In the genomic region with DNA sequence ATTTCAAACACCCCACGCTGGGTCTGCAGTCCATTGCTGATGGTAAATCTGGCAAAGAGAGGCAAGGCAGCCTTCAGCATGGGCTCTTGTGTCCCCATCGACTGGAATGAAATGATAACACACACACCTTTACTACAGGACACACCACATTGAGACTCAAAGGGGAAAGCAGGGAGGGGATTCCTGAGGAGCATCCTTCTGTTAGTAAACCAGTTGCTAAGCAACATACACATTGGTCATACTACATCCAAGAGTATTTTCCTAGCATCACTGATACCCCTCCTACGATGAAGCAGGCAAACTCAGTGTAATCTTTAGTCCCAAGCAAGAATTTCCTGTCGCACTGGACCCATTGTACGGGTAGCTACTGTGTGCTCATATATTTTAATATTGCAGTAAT, we compare ENCODE assay signal across 28 mouse cellular contexts. TPM values are rescaled to one million over a fixed set of nuclear protein-coding genes. Genes with fewer than 3 reads are reported as not detected.
DNase-seq lines count a peak whose midpoint lies in the region; ATAC-seq and TF ChIP-seq lines count a peak whose summit lies in the region.
"Had no signal": no experiment of that assay in that cellular context is flagged by ENCODE, and none has a peak within 500 bp of the region (broad histone marks: within the 10 kb centered on the region; RNA-seq: fewer than 3 reads in every experiment).

No protein-coding gene starts in this region.

- H3K27ac ChIP-seq in forebrain, postnatal 0 days (ENCODE audit: low read depth, low read length): no peak overlapping the region
- no peak overlapping the region for H3K27ac ChIP-seq in forebrain, embryonic 15.5 days (replicated peaks)
- no peak overlapping the region for H3K27ac ChIP-seq in hindbrain, embryonic 15.5 days (replicated peaks)
- no peak overlapping the region for H3K27ac ChIP-seq in hindbrain, embryonic 16.5 days (ENCODE audit: low read depth, low read length)
- H3K27ac ChIP-seq in midbrain, postnatal 0 days (ENCODE audit: low read depth, low read length): no peak overlapping the region
- no peak overlapping the region for H3K27ac ChIP-seq in midbrain, embryonic 10.5 days (replicated peaks)
- H3K27ac ChIP-seq: embryonic facial prominence, embryonic 12.5 days; embryonic facial prominence, embryonic 15.5 days; forebrain, embryonic 12.5 days; gastrocnemius, adult 2 months; hindbrain, embryonic 10.5 days; hindbrain, embryonic 14.5 days had no signal

- peak; percentile 61 for ATAC-seq in forebrain, postnatal 0 days
- no peak for ATAC-seq in forebrain, embryonic 15.5 days (replicated peaks)
- 0 out of 2 replicates have a peak, but pooled peaks have one; percentile 13 for ATAC-seq in hindbrain, embryonic 15.5 days (ENCODE audit: low FRiP score, low read depth)
- ATAC-seq in hindbrain, embryonic 16.5 days: no peak
- peak; percentile 38; the same call in 1 of the 2 replicates for ATAC-seq in midbrain, postnatal 0 days (ENCODE audit: low FRiP score)
- ATAC-seq: CD4-positive, CD25-positive, alpha-beta regulatory T cell, adult 4 months; inflammation-experienced regulatory T-cells, adult 6 months; intestine, embryonic 16.5 days had no signal

- no peaks in the 10 kb centered on the region for H3K9me3 ChIP-seq in forebrain, postnatal 0 days (ENCODE audit: low read length)
- no peaks in the 10 kb centered on the region for H3K9me3 ChIP-seq in forebrain, embryonic 15.5 days
- H3K9me3 ChIP-seq in hindbrain, embryonic 15.5 days: no peaks in the 10 kb centered on the region
- no peaks in the 10 kb centered on the region for H3K9me3 ChIP-seq in hindbrain, embryonic 16.5 days (ENCODE audit: control insufficient read depth, low read length)
- no peaks in the 10 kb centered on the region for H3K9me3 ChIP-seq in midbrain, postnatal 0 days (ENCODE audit: low read length)
- no peaks in the 10 kb centered on the region for H3K9me3 ChIP-seq in midbrain, embryonic 10.5 days (replicated peaks)
- H3K9me3 ChIP-seq: embryonic facial prominence, embryonic 12.5 days; embryonic facial prominence, embryonic 15.5 days; forebrain, embryonic 12.5 days; hindbrain, embryonic 10.5 days had no signal

- no peak overlapping the region for H3K4me2 ChIP-seq in forebrain, postnatal 0 days (ENCODE audit: low read depth)
- no peak overlapping the region for H3K4me2 ChIP-seq in forebrain, embryonic 15.5 days (replicated peaks)
- no peak overlapping the region for H3K4me2 ChIP-seq in hindbrain, embryonic 15.5 days
- no peak overlapping the region for H3K4me2 ChIP-seq in hindbrain, embryonic 16.5 days (ENCODE audit: low read length)
- H3K4me2 ChIP-seq in midbrain, postnatal 0 days (ENCODE audit: low read depth, low read length, poor library complexity, severe bottlenecking): no peak overlapping the region
- H3K4me2 ChIP-seq: embryonic facial prominence, embryonic 12.5 days; embryonic facial prominence, embryonic 15.5 days; forebrain, embryonic 12.5 days; hindbrain, embryonic 14.5 days had no signal

- WGBS in forebrain, postnatal 0 days: 80% methylated on average over 5 of the region's 5 CpGs
- 85% methylated on average over 5 of the region's 5 CpGs for WGBS in forebrain, embryonic 15.5 days
- 85% methylated on average over 5 of the region's 5 CpGs for WGBS in hindbrain, embryonic 15.5 days
- WGBS in hindbrain, embryonic 16.5 days: 80% methylated on average over 5 of the region's 5 CpGs
- WGBS in midbrain, postnatal 0 days: 77% methylated on average over 5 of the region's 5 CpGs
- 84% methylated on average over 5 of the region's 5 CpGs for WGBS in midbrain, embryonic 10.5 days

- no peak overlapping the region for H3K9ac ChIP-seq in forebrain, postnatal 0 days
- H3K9ac ChIP-seq in forebrain, embryonic 15.5 days (replicated peaks): no peak overlapping the region
- no peak overlapping the region for H3K9ac ChIP-seq in hindbrain, embryonic 15.5 days
- no peak overlapping the region for H3K9ac ChIP-seq in hindbrain, embryonic 16.5 days (ENCODE audit: low read depth, low read length)
- no peak overlapping the region for H3K9ac ChIP-seq in midbrain, postnatal 0 days (replicated peaks; ENCODE audit: low read length, poor library complexity, severe bottlenecking)
- H3K9ac ChIP-seq: embryonic facial prominence, embryonic 12.5 days; embryonic facial prominence, embryonic 15.5 days; forebrain, embryonic 12.5 days; hindbrain, embryonic 14.5 days had no signal

- no peaks in the 10 kb centered on the region for H3K27me3 ChIP-seq in forebrain, postnatal 0 days (ENCODE audit: insufficient read depth, low read length)
- H3K27me3 ChIP-seq in forebrain, embryonic 15.5 days: no peaks in the 10 kb centered on the region
- H3K27me3 ChIP-seq in hindbrain, embryonic 15.5 days: no peaks in the 10 kb centered on the region
- H3K27me3 ChIP-seq in hindbrain, embryonic 16.5 days (replicated peaks; ENCODE audit: control insufficient read depth, insufficient read depth, low read length): no peaks in the 10 kb centered on the region
- no peaks in the 10 kb centered on the region for H3K27me3 ChIP-seq in midbrain, postnatal 0 days (ENCODE audit: insufficient read depth, low read length)
- no peaks in the 10 kb centered on the region for H3K27me3 ChIP-seq in midbrain, embryonic 10.5 days (ENCODE audit: low read depth, poor library complexity, severe bottlenecking)
- H3K27me3 ChIP-seq: embryonic facial prominence, embryonic 12.5 days; embryonic facial prominence, embryonic 15.5 days; forebrain, embryonic 12.5 days had no signal

- H3K4me3 ChIP-seq in forebrain, postnatal 0 days (ENCODE audit: low read depth, low read length): no peak overlapping the region
- H3K4me3 ChIP-seq in forebrain, embryonic 15.5 days: no peak overlapping the region
- no peak overlapping the region for H3K4me3 ChIP-seq in hindbrain, embryonic 15.5 days
- H3K4me3 ChIP-seq in hindbrain, embryonic 16.5 days (ENCODE audit: low read length): no peak overlapping the region
- no peak overlapping the region for H3K4me3 ChIP-seq in midbrain, postnatal 0 days (ENCODE audit: low read depth, low read length)
- H3K4me3 ChIP-seq in midbrain, embryonic 10.5 days: no peak overlapping the region
- H3K4me3 ChIP-seq: embryonic facial prominence, embryonic 12.5 days; embryonic facial prominence, embryonic 15.5 days; forebrain, embryonic 12.5 days; gastrocnemius, adult 2 months; hindbrain, embryonic 10.5 days had no signal

- no peak for TF ChIP-seq CTCF in forebrain, postnatal 0 days (IDR thresholded peaks at IDR 0.05; ENCODE audit: low read depth)
- no peak for TF ChIP-seq CTCF in midbrain, postnatal 0 days (IDR thresholded peaks at IDR 0.05)

- H3K4me1 ChIP-seq in forebrain, postnatal 0 days (ENCODE audit: insufficient read depth): 0 out of 2 replicates have a peak, but pooled peaks cover 4% of the 10 kb centered on the region
- peaks cover 8% of the 10 kb centered on the region for H3K4me1 ChIP-seq in forebrain, embryonic 15.5 days
- H3K4me1 ChIP-seq in hindbrain, embryonic 15.5 days (replicated peaks): peaks cover 4% of the 10 kb centered on the region; the same call in 1 of the 2 replicates
- peaks cover 3% of the 10 kb centered on the region for H3K4me1 ChIP-seq in hindbrain, embryonic 16.5 days (ENCODE audit: control insufficient read depth, insufficient read depth, low read depth, low read length)
- H3K4me1 ChIP-seq in midbrain, postnatal 0 days (ENCODE audit: insufficient read depth, low read length): peaks cover 2% of the 10 kb centered on the region; the same call in 1 of the 2 replicates
- H3K4me1 ChIP-seq in midbrain, embryonic 10.5 days: no peaks in the 10 kb centered on the region
- H3K4me1 ChIP-seq: embryonic facial prominence, embryonic 12.5 days; embryonic facial prominence, embryonic 15.5 days; hindbrain, embryonic 10.5 days had no signal

- DNase-seq in forebrain, postnatal 0 days: no peak
- DNase-seq in midbrain, postnatal 0 days (ENCODE audit: low spot score): peak; percentile 18
- no peak for DNase-seq in midbrain, embryonic 10.5 days (ENCODE audit: low spot score)
- DNase-seq: adrenal gland, adult 2 months; adrenal gland, postnatal 14 days; cerebellum, adult 11 months; cerebellum, adult 2 months; cerebellum, adult 9-11 months; gastrocnemius, adult 2 months; gastrocnemius, postnatal 14 days; heart, adult 18-20 months; heart, postnatal 36 days; kidney, adult 18-20 months had no signal

- H3K36me3 ChIP-seq in forebrain, postnatal 0 days (ENCODE audit: insufficient read depth): no peaks in the 10 kb centered on the region
- no peaks in the 10 kb centered on the region for H3K36me3 ChIP-seq in forebrain, embryonic 15.5 days
- H3K36me3 ChIP-seq in hindbrain, embryonic 15.5 days: no peaks in the 10 kb centered on the region
- no peaks in the 10 kb centered on the region for H3K36me3 ChIP-seq in hindbrain, embryonic 16.5 days (ENCODE audit: control insufficient read depth, insufficient read depth, low read length)
- H3K36me3 ChIP-seq in midbrain, postnatal 0 days (ENCODE audit: insufficient read depth, low read length): no peaks in the 10 kb centered on the region
- peaks cover 18% of the 10 kb centered on the region; the same call in 1 of the 2 replicates for H3K36me3 ChIP-seq in midbrain, embryonic 10.5 days
- H3K36me3 ChIP-seq: forebrain, embryonic 12.5 days had no signal

RNA-seq across cellular contexts. Expression of gene Cer1, which starts 55.7 kb away (rescaled TPM):
- total RNA-seq in forebrain, postnatal 0 days (2014; rRNA removed): 0.15 and 0.19 TPM in 2 replicates
- polyA plus RNA-seq in forebrain, postnatal 0 days (2015; fragmentation: Nextera tagmentation; extraction: Ambion mirVana): 0.08 TPM in 1 of 2 replicates, not detected in the other
- 0.19 and 0.27 TPM in 2 replicates for polyA plus RNA-seq in forebrain, embryonic 15.5 days (2015; fragmentation: Nextera tagmentation; extraction: Ambion mirVana)
- not detected in 2 replicates for polyA plus RNA-seq in hindbrain, embryonic 15.5 days (2015; fragmentation: Nextera tagmentation; extraction: Ambion mirVana)
- polyA plus RNA-seq in hindbrain, embryonic 16.5 days (2015; fragmentation: Nextera tagmentation; extraction: Ambion mirVana): 0.18 TPM in 1 of 2 replicates, not detected in the other
- total RNA-seq in midbrain, postnatal 0 days (2014; rRNA removed): not detected in 2 replicates
- not detected in 2 replicates for polyA plus RNA-seq in midbrain, postnatal 0 days (2015; fragmentation: Nextera tagmentation; extraction: Ambion mirVana)
- not detected in 2 replicates for polyA plus RNA-seq in midbrain, embryonic 10.5 days (2016; fragmentation: Nextera tagmentation; extraction: Ambion mirVana)
- total RNA-seq: adrenal gland, adult 2 months; adrenal gland, postnatal 14 days; common myeloid progenitor, adult 5-6 weeks; gastrocnemius, adult 2 months; gastrocnemius, postnatal 14 days; heart, adult 18-20 months; heart, postnatal 36 days; MEL had no signal
- polyA plus RNA-seq: adrenal gland, adult 2 months; CD4-positive, CD25-positive, alpha-beta regulatory T cell, adult 4 months; cerebellum, adult 2 months; forebrain, embryonic 12.5 days; heart, embryonic 14.5 days; heart, postnatal 0 days; hindbrain, embryonic 10.5 days; hindbrain, embryonic 14.5 days; inflammation-experienced regulatory T-cells, adult 6 months had no signal

Comparison
In these comparisons a context has a peak if more than half of its experiments do, and no peak if none do; other contexts are left out.
1. ATAC-seq: peak in forebrain, postnatal 0 days (single experiment), hindbrain, embryonic 15.5 days (single experiment) and midbrain, postnatal 0 days (single experiment); none in forebrain, embryonic 15.5 days (single experiment) and hindbrain, embryonic 16.5 days (single experiment).